Mouse (Mus musculus): ENCODE measurements at regions not wholly inside any gene's neighbourhood (a gene's known extent, or its start where the extent isn't known, plus 50 kb on each side); places are given as distances from the start of the nearest gene placed in this dataset.

- Histone ChIP-seq H3K4me1 (replicated peaks; ENCODE audit: control insufficient read depth, insufficient read depth, low read length) (no peaks in the 10 kb centered on the region), H3K27me3 (ENCODE audit: control insufficient read depth, insufficient read depth, low read length) (no peaks in the 10 kb centered on the region), H3K36me3 (ENCODE audit: control insufficient read depth, insufficient read depth, low read length) (no peaks in the 10 kb centered on the region), H3K4me3 (ENCODE audit: control insufficient read depth, insufficient read depth, low read length) (no peak overlapping the region), H3K27ac (ENCODE audit: control insufficient read depth, insufficient read depth, low read length) (no peak overlapping the region)
- DNase-seq = no peak
- TF ChIP-seq CTCF (IDR thresholded peaks at IDR 0.05; ENCODE audit: borderline replicate concordance, control insufficient read depth, extremely low read depth, insufficient read depth, low read length, poor library complexity) = no peak
- TF ChIP-seq POLR2A (IDR thresholded peaks at IDR 0.05; ENCODE audit: control insufficient read depth, extremely low read depth, insufficient read depth, low read length, poor library complexity) = no peak
- 97% methylated on average over 5 of the region's 5 CpGs for WGBS
These were observed 129.7 kb downstream of the Nuak1 start for GRCm38 (mm10) chr10:84310653-84311052.

- no peak for DNase-seq
- WGBS = 92% methylated on average over 7 of the region's 7 CpGs
- no peak overlapping the region for H3K4me3 ChIP-seq (ENCODE audit: control insufficient read depth, insufficient read depth, low read length)
- H3K27ac ChIP-seq (ENCODE audit: control insufficient read depth, insufficient read depth, low read length) = no peak overlapping the region
- H3K27me3 ChIP-seq (ENCODE audit: control insufficient read depth, insufficient read depth, low read length) = no peaks in the 10 kb centered on the region
- TF ChIP-seq CTCF (IDR thresholded peaks at IDR 0.05; ENCODE audit: borderline replicate concordance, control insufficient read depth, extremely low read depth, insufficient read depth, low read length, poor library complexity) = no peak
- TF ChIP-seq POLR2A (IDR thresholded peaks at IDR 0.05; ENCODE audit: control insufficient read depth, extremely low read depth, insufficient read depth, low read length, poor library complexity) = no peak
- H3K36me3 ChIP-seq (ENCODE audit: control insufficient read depth, insufficient read depth, low read length) = no peaks in the 10 kb centered on the region
- H3K4me1 ChIP-seq (replicated peaks; ENCODE audit: control insufficient read depth, insufficient read depth, low read length) = no peaks in the 10 kb centered on the region
These were observed 127.7 kb downstream of the Nuak1 start for GRCm38 (mm10) chr10:84312656-84313055.

DNA sequence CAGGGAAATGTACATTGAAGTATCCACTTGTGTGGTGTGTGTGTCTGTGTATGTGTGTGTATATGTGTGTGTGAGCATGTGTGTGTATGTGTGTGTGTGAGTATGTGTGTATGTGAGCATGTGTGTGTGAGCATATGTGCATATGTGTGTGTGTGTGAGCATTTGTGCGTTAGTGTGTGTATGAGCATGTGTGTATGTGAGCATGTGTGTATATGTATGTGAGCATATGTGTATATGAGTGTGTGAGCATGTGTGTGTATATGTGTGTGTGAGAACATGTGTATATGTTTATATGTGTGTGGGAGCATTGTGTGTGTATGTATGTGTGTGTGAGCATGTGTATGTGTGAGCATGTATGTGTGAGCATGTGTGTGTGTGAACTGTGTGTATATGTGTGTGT is 123.5 kb downstream of the Nuak1 start:
- 95% methylated on average over 1 of the region's 1 CpGs for WGBS
- no peak for DNase-seq
- Histone ChIP-seq H3K27ac (ENCODE audit: control insufficient read depth, insufficient read depth, low read length) (no peak overlapping the region), H3K4me1 (replicated peaks; ENCODE audit: control insufficient read depth, insufficient read depth, low read length) (no peaks in the 10 kb centered on the region), H3K36me3 (ENCODE audit: control insufficient read depth, insufficient read depth, low read length) (no peaks in the 10 kb centered on the region), H3K27me3 (ENCODE audit: control insufficient read depth, insufficient read depth, low read length) (no peaks in the 10 kb centered on the region), H3K4me3 (ENCODE audit: control insufficient read depth, insufficient read depth, low read length) (no peak overlapping the region)
- TF ChIP-seq CTCF (IDR thresholded peaks at IDR 0.05; ENCODE audit: borderline replicate concordance, control insufficient read depth, extremely low read depth, insufficient read depth, low read length, poor library complexity) = no peak
- no peak for TF ChIP-seq POLR2A (IDR thresholded peaks at IDR 0.05; ENCODE audit: control insufficient read depth, extremely low read depth, insufficient read depth, low read length, poor library complexity)

GRCm38 (mm10) chr10:84317960-84318359 is 122.4 kb downstream of the Nuak1 start:
- Histone ChIP-seq H3K27ac (ENCODE audit: control insufficient read depth, insufficient read depth, low read length) (no peak overlapping the region), H3K36me3 (ENCODE audit: control insufficient read depth, insufficient read depth, low read length) (no peaks in the 10 kb centered on the region), H3K4me1 (replicated peaks; ENCODE audit: control insufficient read depth, insufficient read depth, low read length) (no peaks in the 10 kb centered on the region), H3K27me3 (ENCODE audit: control insufficient read depth, insufficient read depth, low read length) (no peaks in the 10 kb centered on the region), H3K4me3 (ENCODE audit: control insufficient read depth, insufficient read depth, low read length) (no peak overlapping the region)
- WGBS = 91% methylated on average over 5 of the region's 5 CpGs
- DNase-seq = no peak
- TF ChIP-seq POLR2A (IDR thresholded peaks at IDR 0.05; ENCODE audit: control insufficient read depth, extremely low read depth, insufficient read depth, low read length, poor library complexity) (no peak), CTCF (IDR thresholded peaks at IDR 0.05; ENCODE audit: borderline replicate concordance, control insufficient read depth, extremely low read depth, insufficient read depth, low read length, poor library complexity) (no peak)

Measured in thymus, adult 2 months (tissue).